Mouse (Mus musculus) kidney, postnatal 10 days (tissue): ENCODE results near the gene Tbata.

Experiments used
- DNase-seq: peaks from one replicate; pipeline ENCODE4 v3.0.0; 2021; ENCODE audit warnings: mixed read lengths

Gene Tbata

DNA sequence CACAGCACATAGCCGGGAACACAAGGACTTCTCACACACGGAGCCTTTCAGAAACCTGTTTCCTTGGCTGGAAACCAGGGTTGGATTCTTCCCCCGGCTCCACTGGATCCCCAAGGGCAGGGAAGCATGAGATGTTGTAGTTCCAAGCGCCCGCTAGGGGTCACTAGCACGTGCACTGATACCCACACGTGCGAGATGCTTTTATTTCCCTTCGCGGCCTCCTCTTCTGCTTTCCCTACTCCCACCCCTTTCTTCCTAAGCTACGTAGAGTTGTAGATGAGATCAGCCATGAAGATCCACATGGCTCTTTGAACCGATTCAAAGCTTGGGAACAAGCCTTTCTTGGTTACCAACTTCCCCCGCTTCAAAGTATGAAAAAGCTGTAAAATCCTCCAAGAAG lies 40.0 kb downstream of the Tbata start:
- DNase-seq = peak; percentile 81

DNA sequence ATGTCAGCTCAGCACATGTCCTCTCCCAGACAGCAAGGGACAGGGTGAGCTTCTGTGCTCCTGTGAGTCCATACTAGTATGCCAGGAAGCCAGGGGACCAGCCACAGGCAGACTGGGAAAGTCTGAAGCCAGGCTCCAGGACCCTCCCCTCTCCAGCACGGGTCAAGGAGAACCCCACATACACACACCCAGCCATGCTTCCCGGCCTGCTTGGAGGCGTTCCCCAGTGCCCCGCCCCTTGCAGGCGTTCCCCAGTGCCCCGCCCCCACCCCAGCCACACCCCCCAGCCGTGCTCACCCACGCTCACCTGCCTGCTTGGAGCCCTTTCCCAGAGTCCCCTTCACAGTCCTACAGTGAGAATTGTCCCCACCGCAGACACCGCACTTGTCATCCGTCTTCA lies 41.1 kb downstream of the Tbata start:
- no peak for DNase-seq

- no peak for DNase-seq
Measured at GRCm38 (mm10) chr10:61215658-61216057, 43.9 kb downstream of the Tbata start.

DNA sequence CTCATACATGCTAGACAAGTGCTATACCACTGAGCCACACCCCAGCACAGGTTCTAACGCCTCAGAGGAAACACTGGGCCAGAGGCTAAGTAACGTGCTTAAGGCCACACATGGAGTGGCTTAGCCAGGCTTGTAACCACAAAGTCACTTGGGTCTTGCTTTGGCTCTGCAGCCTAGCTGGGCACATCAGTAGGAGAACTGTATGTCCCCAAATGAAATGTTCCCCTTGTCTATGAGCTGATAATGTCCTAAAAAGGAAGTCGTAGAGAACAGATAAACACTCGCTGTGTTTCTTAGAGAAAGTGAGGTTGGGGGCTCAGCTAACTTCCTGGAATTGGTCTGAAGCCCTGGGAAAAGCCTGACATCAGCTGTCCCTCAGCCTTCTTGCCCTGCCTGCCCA lies 44.4 kb downstream of the Tbata start:
- DNase-seq = no peak

- DNase-seq = no peak
Measured at GRCm38 (mm10) chr10:61219318-61219717, 47.6 kb downstream of the Tbata start.

- DNase-seq = no peak
Measured at GRCm38 (mm10) chr10:61225694-61226093, 53.9 kb downstream of the Tbata start.

DNA sequence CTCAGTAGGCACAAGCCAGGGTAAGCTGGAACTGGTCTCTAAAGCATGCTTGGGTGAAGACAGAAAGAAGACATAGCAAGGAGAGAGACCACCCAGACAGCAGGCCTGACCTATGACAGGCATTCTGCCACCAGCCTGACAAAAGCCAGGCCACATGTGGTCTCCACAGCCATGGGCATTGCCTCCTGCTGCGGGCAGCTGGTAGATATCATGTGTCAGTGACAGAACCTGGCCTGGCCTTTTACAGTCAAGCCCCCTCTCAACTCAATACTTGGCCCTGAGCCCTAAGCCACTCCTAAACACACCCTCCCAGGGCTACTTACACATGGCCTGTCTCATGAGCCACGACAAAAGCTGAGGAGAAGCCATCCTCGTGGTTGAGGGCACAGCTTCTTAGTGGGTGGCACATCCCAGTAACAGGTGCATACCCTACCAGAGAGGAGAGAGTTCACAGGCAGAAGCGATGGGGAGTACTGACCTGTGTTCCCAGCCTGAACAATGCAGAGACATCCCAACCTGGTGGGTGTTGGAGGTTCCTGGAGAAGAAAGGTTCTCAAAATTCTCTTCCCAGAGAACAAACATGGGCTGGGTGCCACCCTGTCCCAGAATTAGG lies 55.1 kb downstream of the Tbata start:
- DNase-seq = no peak

GRCm38 (mm10) chr10:61231756-61232155 lies 60.0 kb downstream of the Tbata start:
- DNase-seq = no peak

DNA sequence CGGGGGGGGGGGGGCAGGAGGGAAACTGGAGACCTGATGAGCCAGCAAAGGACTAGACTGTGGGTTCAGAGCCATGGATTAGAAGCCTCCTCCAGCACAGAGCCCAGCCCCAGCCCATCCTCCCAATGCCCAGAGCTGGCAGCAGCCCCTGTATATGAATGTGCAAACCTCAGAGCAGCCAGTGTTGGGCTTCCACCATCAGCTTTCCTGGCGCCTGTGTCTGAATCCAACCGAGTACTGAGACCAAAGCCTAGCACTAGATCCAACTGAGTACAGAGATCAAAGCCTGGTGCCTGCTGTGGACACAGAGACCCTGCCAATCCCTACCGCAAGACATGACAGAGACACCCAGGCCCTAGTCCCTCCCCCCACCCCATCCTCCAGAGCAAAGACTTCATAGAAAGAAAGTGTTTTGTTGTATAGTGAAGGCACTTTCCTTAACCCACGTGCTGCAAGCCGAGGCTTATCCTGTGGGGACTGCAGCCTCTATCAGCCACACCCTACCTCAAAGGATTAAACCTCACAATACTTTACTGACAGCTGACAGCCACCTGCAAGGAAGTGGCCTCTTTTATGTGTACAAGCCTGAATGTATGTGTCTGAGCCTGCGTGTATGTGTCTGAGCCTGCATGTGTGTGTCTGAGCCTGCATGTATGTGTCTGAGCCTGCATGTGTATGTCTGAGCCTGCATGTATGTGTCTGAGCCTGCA lies 61.3 kb downstream of the Tbata start:
- DNase-seq = no peak

DNA sequence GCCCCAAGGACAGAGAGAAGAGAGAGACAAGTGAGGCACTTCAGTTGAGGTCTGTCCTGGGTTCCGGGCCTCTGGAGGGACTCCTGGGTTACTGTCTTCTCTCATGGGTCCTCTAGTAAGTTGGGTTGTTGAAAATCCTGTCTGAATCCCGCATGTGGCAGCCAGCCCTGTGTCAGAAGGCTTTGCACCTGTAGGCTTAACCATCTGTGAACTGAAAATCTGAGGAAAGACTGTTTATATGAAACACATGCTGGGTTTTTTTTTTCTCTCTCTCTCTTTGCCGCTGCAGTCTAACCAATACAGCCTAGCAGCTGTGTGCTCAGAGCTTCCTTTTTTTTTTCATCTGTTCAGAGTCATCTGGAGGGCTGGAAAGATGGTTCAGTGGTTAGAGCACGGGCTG lies 62.6 kb downstream of the Tbata start:
- DNase-seq = no peak

DNA sequence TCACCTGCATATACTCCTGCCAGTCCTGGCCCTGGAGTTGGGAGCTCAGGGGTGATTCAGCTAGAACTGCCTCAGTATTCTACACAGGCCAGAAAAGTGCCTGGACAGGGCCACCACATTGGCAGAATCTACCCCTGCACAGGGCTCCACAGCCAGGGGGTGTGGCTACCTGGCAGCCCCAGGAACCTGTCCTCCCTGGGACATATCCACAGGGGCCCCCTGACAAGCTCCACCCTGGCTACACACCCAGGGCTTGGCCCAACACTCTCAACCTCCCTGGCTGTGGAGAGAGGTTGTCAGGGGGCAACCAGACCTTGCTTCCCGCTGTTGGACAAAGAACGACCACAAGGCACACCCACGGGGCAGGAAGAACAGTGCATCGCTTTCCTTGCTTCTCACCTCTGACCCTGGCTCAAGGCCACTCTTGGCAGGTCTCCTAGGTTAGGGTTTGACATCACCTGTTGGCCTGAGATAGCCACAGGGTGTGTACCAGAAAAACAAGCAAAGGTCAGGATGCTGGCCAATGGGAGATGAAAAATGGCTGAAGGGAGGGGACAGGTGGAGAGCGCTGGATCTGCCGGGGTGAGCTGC lies 64.0 kb downstream of the Tbata start:
- DNase-seq = no peak

DNA sequence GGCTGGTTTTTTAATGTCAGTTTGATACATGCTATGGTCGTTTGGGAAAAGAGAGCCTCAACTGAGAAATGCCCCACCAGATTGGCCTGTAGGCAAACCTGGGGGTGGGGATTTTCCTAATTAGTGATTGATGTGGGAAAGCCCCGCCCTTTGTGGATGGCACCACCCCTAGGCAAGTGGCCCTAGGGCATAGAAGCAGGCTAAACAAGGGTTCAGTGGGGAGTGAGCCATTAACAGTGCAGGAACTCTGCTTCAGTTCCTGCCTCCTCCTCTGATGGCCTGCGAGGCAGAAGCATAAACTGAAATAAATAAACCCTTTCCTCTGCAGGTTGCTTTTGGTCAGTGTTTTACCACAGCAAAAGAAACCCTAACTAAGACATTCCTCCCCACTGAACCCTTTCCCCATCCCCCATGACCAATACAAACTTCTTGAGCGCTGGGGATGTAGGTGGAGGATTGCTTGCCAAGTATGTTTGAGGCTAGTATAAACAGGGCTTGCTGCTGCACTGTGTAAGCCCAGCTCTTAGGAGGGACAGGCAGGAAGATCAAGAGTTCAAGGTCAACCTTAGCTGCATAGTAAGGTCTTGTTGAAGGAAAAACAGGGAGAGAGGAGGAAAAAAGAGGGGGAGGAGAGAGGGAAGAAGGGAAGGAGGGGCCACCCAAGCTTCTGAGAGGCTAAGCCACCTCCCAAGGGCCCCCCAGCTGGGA lies 65.1 kb downstream of the Tbata start:
- DNase-seq = no peak

GRCm38 (mm10) chr10:61237391-61237785 lies 65.6 kb downstream of the Tbata start:
- no peak for DNase-seq
